8 mouse cellular contexts compared by ENCODE assay signal in the genomic region with DNA sequence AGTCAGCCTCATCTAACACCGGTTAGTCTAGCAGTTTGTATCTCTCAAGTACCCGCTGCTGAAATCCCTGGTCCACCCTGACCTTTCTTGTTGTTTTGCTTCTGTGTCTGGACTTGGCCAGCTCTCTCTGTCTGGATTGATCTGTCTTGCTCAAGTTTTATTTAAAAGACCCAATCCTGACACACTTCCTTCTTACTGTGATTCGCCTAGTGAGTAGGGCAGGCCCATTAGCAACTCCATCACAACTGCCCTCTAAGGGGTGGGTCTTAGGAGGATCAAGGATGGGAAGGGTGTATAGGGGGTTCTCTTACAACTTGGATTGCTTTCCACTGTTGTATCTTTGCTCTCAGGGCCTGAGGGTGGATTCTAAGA. TPM values are rescaled to one million over a fixed set of nuclear protein-coding genes. Genes with fewer than 3 reads are reported as not detected.
DNase-seq lines count a peak whose midpoint lies in the region; ATAC-seq and TF ChIP-seq lines count a peak whose summit lies in the region.

No protein-coding gene starts in this region.

- DNase-seq in heart, postnatal 0 days (ENCODE audit: low spot score), result peak; percentile 74
- peak; percentile 24 to 29 for DNase-seq in kidney, postnatal 36 days
- DNase-seq in midbrain, embryonic 14.5 days, result peak; percentile 5
- no peak for DNase-seq in spleen, postnatal 4 days (ENCODE audit: low spot score in 2 of 2)
- no peak for DNase-seq in left cerebral cortex, postnatal 4 days
- DNase-seq in thymus, postnatal 36 days, result no peak

- WGBS in heart, postnatal 0 days, result 64% methylated on average over 3 of the region's 3 CpGs
- 69% methylated on average over 3 of the region's 3 CpGs for WGBS in midbrain, embryonic 14.5 days

- no peaks in the 10 kb centered on the region for H3K36me3 ChIP-seq in ES-Bruce4 (ENCODE audit: control insufficient read depth, insufficient read depth, low read length, poor library complexity, severe bottlenecking)
- 0 out of 2 replicates have a peak, but pooled peaks cover 6% of the 10 kb centered on the region for H3K36me3 ChIP-seq in heart, postnatal 0 days (replicated peaks; ENCODE audit: control insufficient read depth, insufficient read depth, low read length)
- no peaks in the 10 kb centered on the region for H3K36me3 ChIP-seq in midbrain, embryonic 14.5 days (ENCODE audit: control insufficient read depth, insufficient read depth, low read length)

- ATAC-seq in heart, postnatal 0 days (ENCODE audit: insufficient read depth, low read depth), result peak; percentile 81
- no peak for ATAC-seq in midbrain, embryonic 14.5 days (ENCODE audit: low FRiP score, low TSS enrichment)

- peak overlapping the region; percentile 70 for H3K4me2 ChIP-seq in heart, postnatal 0 days (ENCODE audit: low read depth, low read length)
- H3K4me2 ChIP-seq in midbrain, embryonic 14.5 days (ENCODE audit: low read length), result peak overlapping the region; percentile 89

- peaks cover 6% of the 10 kb centered on the region for H3K4me1 ChIP-seq in ES-Bruce4 (ENCODE audit: control insufficient read depth, insufficient read depth, low read length)
- peaks cover 3% of the 10 kb centered on the region; the same call in 1 of the 2 replicates for H3K4me1 ChIP-seq in brown adipose tissue, adult 24 weeks (ENCODE audit: control insufficient read depth, insufficient read depth, insufficient read length, low read length)
- peaks cover 12% of the 10 kb centered on the region; the same call in 1 of the 2 replicates for H3K4me1 ChIP-seq in heart, postnatal 0 days (ENCODE audit: control insufficient read depth, insufficient read depth)
- peaks cover 10% of the 10 kb centered on the region; the same call in 1 of the 2 replicates for H3K4me1 ChIP-seq in midbrain, embryonic 14.5 days (ENCODE audit: control insufficient read depth, insufficient read depth, low read length)

- TF ChIP-seq CTCF in ES-Bruce4 (IDR thresholded peaks at IDR 0.05; ENCODE audit: low read depth, low read length), result no peak
- no peak for TF ChIP-seq CTCF in heart, postnatal 0 days (IDR thresholded peaks at IDR 0.05; ENCODE audit: low read depth)

- TF ChIP-seq POLR2A in ES-Bruce4 (IDR thresholded peaks at IDR 0.05; ENCODE audit: insufficient read depth, low read length), result no peak

- H3K9ac ChIP-seq in ES-Bruce4 (ENCODE audit: low read depth, poor library complexity, severe bottlenecking), result peak overlapping the region; percentile 39
- H3K9ac ChIP-seq in heart, postnatal 0 days (replicated peaks; ENCODE audit: low read depth, low read length), result peak overlapping the region; percentile 73; the same call in 1 of the 2 replicates
- peak overlapping the region; percentile 70 for H3K9ac ChIP-seq in midbrain, embryonic 14.5 days (replicated peaks; ENCODE audit: low read length)

- H3K27me3 ChIP-seq in ES-Bruce4 (ENCODE audit: control insufficient read depth, insufficient read depth, low read length, poor library complexity, severe bottlenecking), result no peaks in the 10 kb centered on the region
- no peaks in the 10 kb centered on the region for H3K27me3 ChIP-seq in heart, postnatal 0 days (ENCODE audit: control insufficient read depth, insufficient read depth, low read length)
- no peaks in the 10 kb centered on the region for H3K27me3 ChIP-seq in midbrain, embryonic 14.5 days (ENCODE audit: control insufficient read depth, insufficient read depth, low read length)

- intact Hi-C loops in left cerebral cortex, postnatal 4 days (cut with DNase I), result loop anchor here (5.0 kb wide), 1 partner anchor 52 kb away; a partner anchor contains a TSS

- TF ChIP-seq EP300 in ES-Bruce4 (IDR thresholded peaks at IDR 0.05; ENCODE audit: insufficient read depth, low read depth, low read length), result no peak
- TF ChIP-seq EP300 in heart, postnatal 0 days (IDR thresholded peaks at IDR 0.05; ENCODE audit: low read depth), result no peak

- H3K27ac ChIP-seq in ES-Bruce4 (ENCODE audit: insufficient read depth, low read length), result peak overlapping the region; percentile 78
- H3K27ac ChIP-seq in brown adipose tissue, adult 24 weeks (replicated peaks; ENCODE audit: low read depth, low read length), result peak overlapping the region; percentile 63
- peak overlapping the region; percentile 81 for H3K27ac ChIP-seq in heart, postnatal 0 days (ENCODE audit: low read depth)
- H3K27ac ChIP-seq in midbrain, embryonic 14.5 days (replicated peaks; ENCODE audit: low read depth, low read length), result no peak overlapping the region

- no peaks in the 10 kb centered on the region for H3K9me3 ChIP-seq in ES-Bruce4 (replicated peaks; ENCODE audit: control insufficient read depth, insufficient read depth, low read length, poor library complexity, severe bottlenecking)
- no peaks in the 10 kb centered on the region for H3K9me3 ChIP-seq in heart, postnatal 0 days (replicated peaks; ENCODE audit: control insufficient read depth, low read length)
- no peaks in the 10 kb centered on the region for H3K9me3 ChIP-seq in midbrain, embryonic 14.5 days (ENCODE audit: control insufficient read depth, low read length)

- H3K4me3 ChIP-seq in ES-Bruce4 (ENCODE audit: low read depth, low read length), result peak overlapping the region; percentile 57
- peak overlapping the region; percentile 63 for H3K4me3 ChIP-seq in brown adipose tissue, adult 24 weeks (ENCODE audit: insufficient read depth, low read depth, low read length)
- peak overlapping the region; percentile 49 for H3K4me3 ChIP-seq in heart, postnatal 0 days (ENCODE audit: low read depth, low read length)
- peak overlapping the region; percentile 42 for H3K4me3 ChIP-seq in midbrain, embryonic 14.5 days (replicated peaks; ENCODE audit: low read depth, low read length)

RNA-seq across cellular contexts. Expression of a gene that starts 1.0 kb away (rescaled TPM):
- 11.3 and 11.5 TPM in 2 replicates for polyA plus RNA-seq in ES-Bruce4 (2011; ENCODE audit: insufficient read depth, insufficient read length, low read depth, missing spikeins)
- 4.6 and 13.0 TPM in 2 replicates for polyA plus RNA-seq in brown adipose tissue, adult 24 weeks (2012; ENCODE audit: insufficient read depth, insufficient read length, missing spikeins)
- 62.7 and 74.2 TPM in 2 replicates for total RNA-seq in heart, postnatal 0 days (2014; rRNA removed; ENCODE audit: low replicate concordance)
- 51.7 and 52.3 TPM in 2 replicates for polyA plus RNA-seq in heart, postnatal 0 days (2015; fragmentation: Nextera tagmentation; extraction: Ambion mirVana)
- 16.2 and 23.9 TPM in 2 replicates for polyA plus RNA-seq in midbrain, embryonic 14.5 days (2014; fragmentation: Nextera tagmentation; extraction: Ambion mirVana)
- total RNA-seq in left cerebral cortex, postnatal 4 days (2021), result 10 to 100 TPM; 15.5 to 16.2 TPM

RNA-seq across cellular contexts. Expression of a gene that starts 22.6 kb away (rescaled TPM):
- polyA plus RNA-seq in ES-Bruce4 (2011; ENCODE audit: insufficient read depth, insufficient read length, low read depth, missing spikeins), result 1.2 and 1.4 TPM in 2 replicates
- polyA plus RNA-seq in brown adipose tissue, adult 24 weeks (2012; ENCODE audit: insufficient read depth, insufficient read length, missing spikeins), result not detected in 2 replicates
- 2.2 TPM in 1 of 2 replicates, not detected in the other for total RNA-seq in heart, postnatal 0 days (2014; rRNA removed; ENCODE audit: low replicate concordance)
- 1.4 and 2.0 TPM in 2 replicates for polyA plus RNA-seq in heart, postnatal 0 days (2015; fragmentation: Nextera tagmentation; extraction: Ambion mirVana)
- 4.9 and 6.6 TPM in 2 replicates for polyA plus RNA-seq in midbrain, embryonic 14.5 days (2014; fragmentation: Nextera tagmentation; extraction: Ambion mirVana)
- not detected for total RNA-seq in left cerebral cortex, postnatal 4 days (2021)

RNA-seq across cellular contexts. Expression of a gene that starts 53.5 kb away (rescaled TPM):
- polyA plus RNA-seq in ES-Bruce4 (2011; ENCODE audit: insufficient read depth, insufficient read length, low read depth, missing spikeins), result 75.9 and 88.3 TPM in 2 replicates
- 5.9 and 8.0 TPM in 2 replicates for polyA plus RNA-seq in brown adipose tissue, adult 24 weeks (2012; ENCODE audit: insufficient read depth, insufficient read length, missing spikeins)
- 30.2 and 56.3 TPM in 2 replicates for total RNA-seq in heart, postnatal 0 days (2014; rRNA removed; ENCODE audit: low replicate concordance)
- polyA plus RNA-seq in heart, postnatal 0 days (2015; fragmentation: Nextera tagmentation; extraction: Ambion mirVana), result 35.8 and 38.9 TPM in 2 replicates
- polyA plus RNA-seq in midbrain, embryonic 14.5 days (2014; fragmentation: Nextera tagmentation; extraction: Ambion mirVana), result 59.0 and 70.7 TPM in 2 replicates
- total RNA-seq in left cerebral cortex, postnatal 4 days (2021), result 10 to 100 TPM; 72.8 to 77.6 TPM

Comparison
In these comparisons a context has a peak if more than half of its experiments do, and no peak if none do; other contexts are left out.
1. DNase-seq: peak in heart, postnatal 0 days (single experiment), kidney, postnatal 36 days (2 of 2) and midbrain, embryonic 14.5 days (single experiment); none in spleen, postnatal 4 days (0 of 2), left cerebral cortex, postnatal 4 days (single experiment) and thymus, postnatal 36 days (0 of 2).
2. Peak in every context shown above with its lines, with median percentiles within 50 percentile points of each other: H3K4me3 ChIP-seq and H3K9ac ChIP-seq.